Mouse (Mus musculus) liver, embryonic 15.5 days (tissue): ENCODE data around the gene Panx3. TPM values are rescaled to one million over a fixed set of nuclear protein-coding genes. Genes with fewer than 3 reads are reported as not detected.

Source experiments
- ATAC-seq: fragments of 200-750 bp; cut with Nextera tagmentation; 2 replicates; pipeline ENCODE4 v1.8.0; 2017; ENCODE audit warnings: moderate number of reproducible peaks, mild to moderate bottlenecking, moderate library complexity; ENCODE audit not compliant: insufficient read depth
- H3K27ac ChIP-seq: fragments of 300-500 bp; sonication (generic); replicated peaks from 2 replicates; pipeline ENCODE4 v1.5.1; 2015; ENCODE audit warnings: mild to moderate bottlenecking, inconsistent platforms
- H3K27me3 ChIP-seq: fragments of 300-500 bp; sonication (generic); 2 replicates; pipeline ENCODE4 v1.6.1; 2015; ENCODE audit warnings: mild to moderate bottlenecking, inconsistent platforms
- H3K36me3 ChIP-seq: fragments of 300-500 bp; sonication (generic); replicated peaks from 2 replicates; pipeline ENCODE4 v1.6.1; 2015; ENCODE audit warnings: moderate library complexity, mild to moderate bottlenecking, inconsistent platforms
- H3K4me1 ChIP-seq: fragments of 300-500 bp; sonication (generic); replicated peaks from 2 replicates; pipeline ENCODE4 v1.6.1; 2015; ENCODE audit warnings: inconsistent platforms
- H3K4me2 ChIP-seq: fragments of 300-500 bp; sonication (generic); 2 replicates; pipeline ENCODE4 v1.6.1; 2015; ENCODE audit warnings: moderate library complexity, mild to moderate bottlenecking, inconsistent platforms
- H3K4me3 ChIP-seq: fragments of 300-500 bp; sonication (generic); replicated peaks from 2 replicates; pipeline ENCODE4 v1.5.1; 2015; ENCODE audit warnings: mild to moderate bottlenecking, inconsistent platforms
- H3K9ac ChIP-seq: fragments of 300-500 bp; sonication (generic); 2 replicates; pipeline ENCODE4 v1.6.1; 2015; ENCODE audit warnings: moderate library complexity, mild to moderate bottlenecking, inconsistent platforms
- H3K9me3 ChIP-seq: fragments of 300-500 bp; sonication (generic); replicated peaks from 2 replicates; pipeline ENCODE4 v1.6.1; 2016; ENCODE audit warnings: inconsistent platforms
- WGBS: fragments of 180-500 bp; shearing (Covaris S2); methylation state at CpG from one replicate; pipeline ENCODE4 v1.1.7; 2015; ENCODE audit warnings: mixed read lengths; ENCODE audit not compliant: insufficient replicate concordance; 5-methylcytosine and 5-hydroxymethylcytosine counted together
- polyA plus RNA-seq: library from polyadenylated mRNA; unstranded; fragments of >200 nt; fragmentation: Nextera tagmentation; extraction: Ambion mirVana; gene quantifications from 2 replicates; pipeline ENCODE4 v1.2.1, GENCODE M21; 2015

Panx3 gene
- polyA plus RNA-seq, 1 experiment from 2014 or later, result not detected

GRCm38 (mm10) chr9:37615220-37615619 lies 53.8 kb downstream of the Panx3 start:
- Histone ChIP-seq H3K4me1 (peaks cover 23% of the 10 kb centered on the region), H3K9ac (no peak overlapping the region), H3K36me3 (no peaks in the 10 kb centered on the region), H3K4me2 (no peak overlapping the region), H3K27ac (no peak overlapping the region), H3K9me3 (no peaks in the 10 kb centered on the region), H3K4me3 (no peak overlapping the region), H3K27me3 (no peaks in the 10 kb centered on the region)
- ATAC-seq, result no peak
- WGBS, result 72% methylated on average over 5 of the region's 5 CpGs

- Histone ChIP-seq H3K4me2 (peak overlapping the region; percentile 92), H3K9me3 (no peaks in the 10 kb centered on the region), H3K27me3 (no peaks in the 10 kb centered on the region), H3K4me3 (peak overlapping the region; percentile 74), H3K4me1 (peaks cover 23% of the 10 kb centered on the region), H3K27ac (peak overlapping the region; percentile 74; the same call in 1 of the 2 replicates), H3K9ac (no peak overlapping the region), H3K36me3 (no peaks in the 10 kb centered on the region)
- no peak for ATAC-seq
These were observed 54.7 kb downstream of the Panx3 start for GRCm38 (mm10) chr9:37614316-37614715.

- Histone ChIP-seq H3K36me3 (no peaks in the 10 kb centered on the region), H3K4me2 (peak overlapping the region; percentile 92), H3K27ac (peak overlapping the region; percentile 74), H3K27me3 (no peaks in the 10 kb centered on the region), H3K4me3 (peak overlapping the region; percentile 74), H3K4me1 (peaks cover 23% of the 10 kb centered on the region), H3K9me3 (no peaks in the 10 kb centered on the region), H3K9ac (peak overlapping the region; percentile 44)
- 19% methylated on average over 6 of the region's 6 CpGs for WGBS
- peak; percentile 34 for ATAC-seq
These were observed 55.1 kb downstream of the Panx3 start for GRCm38 (mm10) chr9:37613911-37614280.

- H3K27me3 ChIP-seq, result no peaks in the 10 kb centered on the region
- H3K27ac ChIP-seq, result peak within 1 kb of the TSS; percentile 74
- ATAC-seq, result peak; percentile 92
- peak within 1 kb of the TSS; percentile 74 for H3K4me3 ChIP-seq
- peaks cover 23% of the 10 kb centered on the region for H3K4me1 ChIP-seq
- peak within 1 kb of the TSS; percentile 92 for H3K4me2 ChIP-seq
- under 1% methylated on average over 45 of the region's 45 CpGs for WGBS
- no peaks in the 10 kb centered on the region for H3K36me3 ChIP-seq
- H3K9ac ChIP-seq, result peak within 1 kb of the TSS; percentile 65
- no peaks in the 10 kb centered on the region for H3K9me3 ChIP-seq
These were observed 55.7 kb downstream of the Panx3 start, which contains the start of gene Spa17 for GRCm38 (mm10) chr9:37613182-37613910. Spa17 (minus strand) TSS chr9:37613722.

Other genes starting within 250 kb of the Panx3 start
- gene Robo3, start 236.0 kb downstream of the Panx3 start, polyA plus RNA-seq, result 0.07 and 0.21 TPM in 2 replicates
- 3.6 and 5.0 TPM in 2 replicates for gene Msantd2, start 179.9 kb downstream of the Panx3 start, polyA plus RNA-seq
- gene Esam, start 141.2 kb downstream of the Panx3 start, polyA plus RNA-seq, result 14.5 and 17.9 TPM in 2 replicates
- gene Vsig2, start 130.0 kb downstream of the Panx3 start, polyA plus RNA-seq, result 0.29 and 0.32 TPM in 2 replicates
- gene Nrgn, start 116.3 kb downstream of the Panx3 start, polyA plus RNA-seq, result 5.4 and 6.2 TPM in 2 replicates
- gene Siae, start 113.5 kb downstream of the Panx3 start, polyA plus RNA-seq, result 5.6 and 6.4 TPM in 2 replicates
- 1.3 and 1.5 TPM in 2 replicates for gene Spa17, start 55.5 kb downstream of the Panx3 start, polyA plus RNA-seq
- gene Tbrg1, start 11.9 kb downstream of the Panx3 start, polyA plus RNA-seq, result 43.1 and 48.3 TPM in 2 replicates
- gene Olfr160, start 47.0 kb upstream of the Panx3 start, polyA plus RNA-seq, result not detected in 2 replicates
- not detected in 2 replicates for gene Olfr874, start 75.9 kb upstream of the Panx3 start, polyA plus RNA-seq
- gene Olfr875, start 102.6 kb upstream of the Panx3 start, polyA plus RNA-seq, result not detected in 2 replicates
- not detected in 2 replicates for gene Olfr876, start 133.8 kb upstream of the Panx3 start, polyA plus RNA-seq
- not detected in 2 replicates for gene Olfr877, start 185.0 kb upstream of the Panx3 start, polyA plus RNA-seq
- gene Olfr145, start 227.5 kb upstream of the Panx3 start, polyA plus RNA-seq, result not detected in 2 replicates
- gene Olfr878, start 248.6 kb upstream of the Panx3 start, polyA plus RNA-seq, result not detected in 2 replicates